Mouse (Mus musculus): Measurements from ENCODE around the gene Mllt3. TPM values are rescaled to one million over a fixed set of nuclear protein-coding genes. Genes with fewer than 3 reads are reported as not detected.

Gene Mllt3
- polyA plus RNA-seq, 2 experiments: 23.4 to 41.3 TPM

DNA sequence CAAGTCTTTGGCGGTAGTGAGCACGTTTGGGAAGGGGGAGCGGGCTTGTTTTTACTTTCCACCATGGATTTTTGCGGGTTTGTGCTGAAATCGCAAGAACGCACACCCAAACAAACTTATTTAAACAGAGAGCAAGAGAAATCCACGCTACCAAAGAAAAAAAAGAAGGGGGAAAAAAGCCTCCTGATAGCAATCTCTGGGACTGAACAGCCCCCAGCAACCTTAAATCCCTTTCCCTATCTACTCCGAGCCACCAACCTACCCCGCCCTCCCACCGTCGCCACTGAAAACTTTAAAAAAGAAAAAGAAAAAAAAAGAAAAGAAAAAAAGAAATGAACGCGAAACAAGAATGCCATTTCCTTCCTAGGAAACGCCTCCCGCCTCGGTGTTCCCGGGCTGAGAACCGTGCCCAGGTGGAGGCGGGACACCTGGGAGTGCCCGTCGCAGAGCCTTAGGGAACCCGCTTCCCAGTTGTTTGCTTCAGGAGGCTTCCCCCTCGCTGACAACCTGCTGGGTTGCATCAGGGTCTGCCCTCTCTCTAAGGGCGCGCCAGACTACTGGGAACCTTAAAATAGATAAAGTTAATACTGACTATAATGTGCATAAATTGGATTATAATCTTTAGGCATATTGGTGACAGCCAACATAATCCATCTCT is 694 bp upstream of the Mllt3 start:
- Histone ChIP-seq H3K27me3 (ENCODE audit: control insufficient read depth, insufficient read depth, low read length) (no peaks in the 10 kb centered on the region), H3K27ac (replicated peaks; ENCODE audit: low read depth, low read length) (no peak overlapping the region), H3K9me3 (ENCODE audit: control insufficient read depth, low read length) (no peaks in the 10 kb centered on the region), H3K4me1 (ENCODE audit: control insufficient read depth, insufficient read depth, low read length) (peaks cover 10% of the 10 kb centered on the region), H3K36me3 (ENCODE audit: control insufficient read depth, insufficient read depth, low read length) (no peaks in the 10 kb centered on the region), H3K9ac (ENCODE audit: low read depth, low read length, severe bottlenecking) (peak overlapping the region; percentile 40), H3K4me2 (replicated peaks; ENCODE audit: low read depth, low read length, severe bottlenecking) (peak overlapping the region; percentile 92), H3K4me3 (replicated peaks; ENCODE audit: low read length) (peak overlapping the region; percentile 83)
- WGBS: 1% methylated on average over 25 of the region's 25 CpGs
- DNase-seq (ENCODE audit: low spot score): no peak
- ATAC-seq (ENCODE audit: low FRiP score, low read depth): no peak
- no peak for TF ChIP-seq POLR2A (IDR thresholded peaks at IDR 0.05; ENCODE audit: borderline replicate concordance, extremely low read depth, insufficient read depth, insufficient read length)

DNA sequence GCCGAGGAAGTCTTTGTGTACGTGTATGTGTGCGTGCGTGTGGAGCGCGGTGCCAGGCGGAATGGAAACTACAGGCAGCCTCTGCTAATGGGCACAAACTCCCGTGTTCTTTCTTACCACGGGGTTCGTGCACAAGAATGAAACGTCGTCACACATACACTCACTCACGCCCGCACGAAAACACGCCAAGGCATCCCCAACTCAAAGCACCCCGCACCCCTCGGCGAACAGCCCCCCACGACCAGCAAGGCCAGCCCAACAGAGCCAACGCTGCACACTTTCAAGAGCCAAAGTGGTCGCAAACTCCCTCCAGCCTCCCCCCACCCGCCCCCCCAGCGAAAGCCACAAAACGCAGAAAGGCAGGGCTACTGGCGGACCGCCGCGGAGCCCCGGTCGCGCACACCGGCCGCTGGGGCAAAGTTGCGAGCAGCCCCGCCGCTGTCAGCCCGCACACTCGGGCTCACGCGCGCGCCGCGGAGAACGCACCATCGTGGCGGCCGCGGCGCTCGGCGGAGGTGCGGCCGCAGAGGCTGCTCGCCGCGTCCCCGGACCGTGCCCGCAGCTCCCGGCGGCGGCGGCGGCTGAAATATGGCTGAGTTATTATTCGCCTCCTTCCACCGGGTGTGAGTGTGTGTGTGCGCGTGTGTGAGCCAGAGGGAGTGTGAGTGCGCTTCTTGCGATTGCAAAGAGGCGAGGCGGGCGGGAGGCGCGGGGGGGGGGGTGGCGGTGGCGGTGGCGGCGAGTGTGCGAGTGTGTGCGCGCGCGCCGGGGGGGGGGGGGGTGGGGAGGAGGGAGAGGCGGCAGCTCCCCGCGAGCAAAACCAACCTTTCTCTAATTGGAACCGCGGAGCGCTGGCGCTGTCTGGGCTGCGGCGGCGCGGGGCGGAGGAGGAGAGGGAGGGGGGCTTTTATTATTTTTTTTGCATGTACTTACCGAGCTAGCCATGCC is 739 bp downstream of the Mllt3 start:
- Histone ChIP-seq H3K27me3 (ENCODE audit: control insufficient read depth, insufficient read depth, low read length) (no peaks in the 10 kb centered on the region), H3K27ac (replicated peaks; ENCODE audit: low read depth, low read length) (peak overlapping the region; percentile 88), H3K4me1 (ENCODE audit: control insufficient read depth, insufficient read depth, low read length) (peaks cover 10% of the 10 kb centered on the region), H3K36me3 (ENCODE audit: control insufficient read depth, insufficient read depth, low read length) (no peaks in the 10 kb centered on the region), H3K9ac (ENCODE audit: low read depth, low read length, severe bottlenecking) (peak overlapping the region; percentile 79), H3K4me2 (replicated peaks; ENCODE audit: low read depth, low read length, severe bottlenecking) (peak overlapping the region; percentile 92), H3K4me3 (replicated peaks; ENCODE audit: low read length) (peak overlapping the region; percentile 83), H3K9me3 (ENCODE audit: control insufficient read depth, low read length) (no peaks in the 10 kb centered on the region)
- 0% methylated on average over 41 of the region's 100 CpGs for WGBS
- peak; percentile 58 for ATAC-seq (ENCODE audit: low FRiP score, low read depth)
- peak; percentile 10; the same call in 1 of the 2 replicates for TF ChIP-seq POLR2A (IDR thresholded peaks at IDR 0.05; ENCODE audit: borderline replicate concordance, extremely low read depth, insufficient read depth, insufficient read length)
- DNase-seq (ENCODE audit: low spot score): no peak

GRCm38 (mm10) chr4:88031211-88032150 is 1.7 kb downstream of the Mllt3 start:
- peak overlapping the region; percentile 88 for H3K27ac ChIP-seq (replicated peaks; ENCODE audit: low read depth, low read length)
- peak overlapping the region; percentile 92 for H3K4me2 ChIP-seq (replicated peaks; ENCODE audit: low read depth, low read length, severe bottlenecking)
- no peak for ATAC-seq (ENCODE audit: low FRiP score, low read depth)
- no peaks in the 10 kb centered on the region for H3K27me3 ChIP-seq (ENCODE audit: control insufficient read depth, insufficient read depth, low read length)
- 2% methylated on average over 75 of the region's 84 CpGs for WGBS
- DNase-seq (ENCODE audit: low spot score): no peak
- H3K4me1 ChIP-seq (ENCODE audit: control insufficient read depth, insufficient read depth, low read length): peaks cover 10% of the 10 kb centered on the region
- no peak for TF ChIP-seq POLR2A (IDR thresholded peaks at IDR 0.05; ENCODE audit: borderline replicate concordance, extremely low read depth, insufficient read depth, insufficient read length)
- H3K9me3 ChIP-seq (ENCODE audit: control insufficient read depth, low read length): no peaks in the 10 kb centered on the region
- H3K4me3 ChIP-seq (replicated peaks; ENCODE audit: low read length): peak overlapping the region; percentile 83
- H3K9ac ChIP-seq (ENCODE audit: low read depth, low read length, severe bottlenecking): peak overlapping the region; percentile 79
- 0 out of 2 replicates have a peak, but pooled peaks cover 4% of the 10 kb centered on the region for H3K36me3 ChIP-seq (ENCODE audit: control insufficient read depth, insufficient read depth, low read length)

- TF ChIP-seq POLR2A (IDR thresholded peaks at IDR 0.05; ENCODE audit: borderline replicate concordance, extremely low read depth, insufficient read depth, insufficient read length): no peak
- 90% methylated on average over 5 of the region's 5 CpGs for WGBS
- no peak overlapping the region for H3K9ac ChIP-seq (ENCODE audit: low read depth, low read length, severe bottlenecking)
- ATAC-seq (ENCODE audit: low FRiP score, low read depth): no peak
- H3K36me3 ChIP-seq (ENCODE audit: control insufficient read depth, insufficient read depth, low read length): peaks cover 10% of the 10 kb centered on the region; the same call in 1 of the 2 replicates
- no peaks in the 10 kb centered on the region for H3K9me3 ChIP-seq (ENCODE audit: control insufficient read depth, low read length)
- no peak overlapping the region for H3K4me2 ChIP-seq (replicated peaks; ENCODE audit: low read depth, low read length, severe bottlenecking)
- H3K27me3 ChIP-seq (ENCODE audit: control insufficient read depth, insufficient read depth, low read length): no peaks in the 10 kb centered on the region
- no peak for DNase-seq (ENCODE audit: low spot score)
- no peak overlapping the region for H3K4me3 ChIP-seq (replicated peaks; ENCODE audit: low read length)
- H3K4me1 ChIP-seq (ENCODE audit: control insufficient read depth, insufficient read depth, low read length): no peaks in the 10 kb centered on the region
- no peak overlapping the region for H3K27ac ChIP-seq (replicated peaks; ENCODE audit: low read depth, low read length)
Observed at GRCm38 (mm10) chr4:88023567-88023966, 9.6 kb downstream of the Mllt3 start.

Measured in limb, embryonic 14.5 days (tissue).